Mouse (Mus musculus): ENCODE data around the gene Adck1. TPM values are rescaled to one million over a fixed set of nuclear protein-coding genes. Genes with fewer than 3 reads are reported as not detected.
"Not testable (repeated sequence)": the region's sequence is repeated elsewhere in the genome, so short reads cannot be mapped to it uniquely, and the experiment has no call there.

Gene Adck1
- total and polyA plus RNA-seq, 2 experiments from 2014 or later: 22.1 to 30.3 TPM

GRCm38 (mm10) chr12:88354182-88354702 lies 6.1 kb upstream of the Adck1 start:
- peak overlapping the region; percentile 32 for H3K4me3 ChIP-seq (ENCODE audit: low read depth, low read length)
- peak overlapping the region; percentile 54 for H3K4me2 ChIP-seq (ENCODE audit: low read depth, low read length)
- no peaks in the 10 kb centered on the region for H3K4me1 ChIP-seq (ENCODE audit: control insufficient read depth, insufficient read depth)
- 13% methylated on average over 41 of the region's 41 CpGs for WGBS
- H3K9me3 ChIP-seq (replicated peaks; ENCODE audit: control insufficient read depth, low read length): no peaks in the 10 kb centered on the region
- TF ChIP-seq EP300 (IDR thresholded peaks at IDR 0.05; ENCODE audit: low read depth) (no peak), CTCF (IDR thresholded peaks at IDR 0.05; ENCODE audit: low read depth) (no peak)
- 0 out of 2 replicates have a peak, but pooled peaks have one; percentile 30 for ATAC-seq (ENCODE audit: insufficient read depth, low read depth)
- H3K9ac ChIP-seq (replicated peaks; ENCODE audit: low read depth, low read length): 0 out of 2 replicates have a peak overlapping the region, but pooled peaks have one; percentile 8
- H3K36me3 ChIP-seq (replicated peaks; ENCODE audit: control insufficient read depth, insufficient read depth, low read length): no peaks in the 10 kb centered on the region
- no peak overlapping the region for H3K27ac ChIP-seq (ENCODE audit: low read depth)
- DNase-seq (ENCODE audit: low spot score): no peak
- H3K27me3 ChIP-seq (ENCODE audit: control insufficient read depth, insufficient read depth, low read length): no peaks in the 10 kb centered on the region

GRCm38 (mm10) chr12:88361120-88361445 lies 729 bp downstream of the Adck1 start:
- no peak for ATAC-seq (ENCODE audit: insufficient read depth, low read depth)
- Histone ChIP-seq H3K36me3 (replicated peaks; ENCODE audit: control insufficient read depth, insufficient read depth, low read length) (no peaks in the 10 kb centered on the region), H3K4me3 (ENCODE audit: low read depth, low read length) (peak overlapping the region; percentile 95), H3K4me1 (ENCODE audit: control insufficient read depth, insufficient read depth) (no peaks in the 10 kb centered on the region), H3K9ac (replicated peaks; ENCODE audit: low read depth, low read length) (peak overlapping the region; percentile 80), H3K27me3 (ENCODE audit: control insufficient read depth, insufficient read depth, low read length) (no peaks in the 10 kb centered on the region), H3K4me2 (ENCODE audit: low read depth, low read length) (peak overlapping the region; percentile 98), H3K9me3 (replicated peaks; ENCODE audit: control insufficient read depth, low read length) (no peaks in the 10 kb centered on the region), H3K27ac (ENCODE audit: low read depth) (peak overlapping the region; percentile 87)
- WGBS: 38% methylated on average over 9 of the region's 9 CpGs
- DNase-seq (ENCODE audit: low spot score): no peak
- no peak for TF ChIP-seq CTCF (IDR thresholded peaks at IDR 0.05; ENCODE audit: low read depth)
- no peak for TF ChIP-seq EP300 (IDR thresholded peaks at IDR 0.05; ENCODE audit: low read depth)

- 61% methylated on average over 4 of the region's 4 CpGs for WGBS
- no peaks in the 10 kb centered on the region for H3K36me3 ChIP-seq (replicated peaks; ENCODE audit: control insufficient read depth, insufficient read depth, low read length)
- TF ChIP-seq CTCF (IDR thresholded peaks at IDR 0.05; ENCODE audit: low read depth) (no peak), EP300 (IDR thresholded peaks at IDR 0.05; ENCODE audit: low read depth) (no peak)
Observed at GRCm38 (mm10) chr12:88367673-88368072, 7.3 kb downstream of the Adck1 start.

GRCm38 (mm10) chr12:88368618-88369017 lies 8.3 kb downstream of the Adck1 start:
- TF ChIP-seq EP300 (IDR thresholded peaks at IDR 0.05; ENCODE audit: low read depth) (no peak), CTCF (IDR thresholded peaks at IDR 0.05; ENCODE audit: low read depth) (no peak)
- H3K9ac ChIP-seq (replicated peaks; ENCODE audit: low read depth, low read length): no peak overlapping the region
- H3K4me3 ChIP-seq (ENCODE audit: low read depth, low read length): no peak overlapping the region
- H3K27me3 ChIP-seq (ENCODE audit: control insufficient read depth, insufficient read depth, low read length): no peaks in the 10 kb centered on the region
- no peaks in the 10 kb centered on the region for H3K4me1 ChIP-seq (ENCODE audit: control insufficient read depth, insufficient read depth)
- ATAC-seq (ENCODE audit: insufficient read depth, low read depth) (no peak), DNase-seq (ENCODE audit: low spot score) (no peak)
- H3K27ac ChIP-seq (ENCODE audit: low read depth): no peak overlapping the region
- H3K36me3 ChIP-seq (replicated peaks; ENCODE audit: control insufficient read depth, insufficient read depth, low read length): no peaks in the 10 kb centered on the region
- 62% methylated on average over 4 of the region's 4 CpGs for WGBS
- H3K9me3 ChIP-seq (replicated peaks; ENCODE audit: control insufficient read depth, low read length): no peaks in the 10 kb centered on the region
- no peak overlapping the region for H3K4me2 ChIP-seq (ENCODE audit: low read depth, low read length)

More at GRCm38 (mm10) chr12:88367673-88368072, 7.3 kb downstream of the Adck1 start:
- H3K9ac ChIP-seq (replicated peaks; ENCODE audit: low read depth, low read length): no peak overlapping the region
- no peaks in the 10 kb centered on the region for H3K4me1 ChIP-seq (ENCODE audit: control insufficient read depth, insufficient read depth)
- ATAC-seq (ENCODE audit: insufficient read depth, low read depth) (no peak), DNase-seq (ENCODE audit: low spot score) (no peak)
- no peaks in the 10 kb centered on the region for H3K9me3 ChIP-seq (replicated peaks; ENCODE audit: control insufficient read depth, low read length)
- H3K4me2 ChIP-seq (ENCODE audit: low read depth, low read length): no peak overlapping the region
- H3K27me3 ChIP-seq (ENCODE audit: control insufficient read depth, insufficient read depth, low read length): no peaks in the 10 kb centered on the region
- H3K27ac ChIP-seq (ENCODE audit: low read depth): no peak overlapping the region
- no peak overlapping the region for H3K4me3 ChIP-seq (ENCODE audit: low read depth, low read length)

- not testable (repeated sequence) for H3K4me1 ChIP-seq (ENCODE audit: control insufficient read depth, insufficient read depth); H3K9ac ChIP-seq (replicated peaks; ENCODE audit: low read depth, low read length); H3K4me2 ChIP-seq (ENCODE audit: low read depth, low read length); DNase-seq (ENCODE audit: low spot score); H3K27me3 ChIP-seq (ENCODE audit: control insufficient read depth, insufficient read depth, low read length); H3K27ac ChIP-seq (ENCODE audit: low read depth); ATAC-seq (ENCODE audit: insufficient read depth, low read depth); H3K36me3 ChIP-seq (replicated peaks; ENCODE audit: control insufficient read depth, insufficient read depth, low read length); H3K9me3 ChIP-seq (replicated peaks; ENCODE audit: control insufficient read depth, low read length); H3K4me3 ChIP-seq (ENCODE audit: low read depth, low read length)
- WGBS: 77% methylated on average over 4 of the region's 4 CpGs
Observed at GRCm38 (mm10) chr12:88369690-88370089, 9.3 kb downstream of the Adck1 start.

- not testable (repeated sequence) for H3K27me3 ChIP-seq (ENCODE audit: control insufficient read depth, insufficient read depth, low read length); H3K9ac ChIP-seq (replicated peaks; ENCODE audit: low read depth, low read length); H3K4me2 ChIP-seq (ENCODE audit: low read depth, low read length); H3K27ac ChIP-seq (ENCODE audit: low read depth); H3K4me3 ChIP-seq (ENCODE audit: low read depth, low read length); ATAC-seq (ENCODE audit: insufficient read depth, low read depth); H3K36me3 ChIP-seq (replicated peaks; ENCODE audit: control insufficient read depth, insufficient read depth, low read length); H3K9me3 ChIP-seq (replicated peaks; ENCODE audit: control insufficient read depth, low read length); H3K4me1 ChIP-seq (ENCODE audit: control insufficient read depth, insufficient read depth); DNase-seq (ENCODE audit: low spot score)
- WGBS: 7% methylated on average over 1 of the region's 1 CpGs
- TF ChIP-seq CTCF (IDR thresholded peaks at IDR 0.05; ENCODE audit: low read depth): peak; percentile 19
Observed at GRCm38 (mm10) chr12:88370321-88370720, 10.0 kb downstream of the Adck1 start.
